Mouse (Mus musculus): Measurements from ENCODE around the gene Edaradd.

GRCm38 (mm10) chr13:12454686-12455390 is 65.4 kb downstream of the Edaradd start:
- TF ChIP-seq CEBPB (IDR thresholded peaks at IDR 0.05; ENCODE audit: low read depth) (no peak), CTCF (IDR thresholded peaks at IDR 0.05; ENCODE audit: control insufficient read depth, insufficient read depth, insufficient read length) (no peak), MYOG (IDR thresholded peaks at IDR 0.05; ENCODE audit: control insufficient read depth, extremely low read depth, insufficient read length) (no peak)

Data from C2C12 (cell line).